Mouse (Mus musculus): ENCODE results near the gene Vps53. TPM values are rescaled to one million over a fixed set of nuclear protein-coding genes. Genes with fewer than 3 reads are reported as not detected.

The Vps53 gene
- total RNA-seq, 2 experiments from 2014 or later, result 6.0 to 28.1 TPM

GRCm38 (mm10) chr11:76125386-76125785 is 54.1 kb downstream of the Vps53 start:
- ATAC-seq (replicated peaks; ENCODE audit: low FRiP score, poor library complexity, severe bottlenecking), result no peak

GRCm38 (mm10) chr11:76123517-76123916 is 55.9 kb downstream of the Vps53 start:
- ATAC-seq (replicated peaks; ENCODE audit: low FRiP score, poor library complexity, severe bottlenecking), result no peak

GRCm38 (mm10) chr11:76122571-76122970 is 56.9 kb downstream of the Vps53 start:
- ATAC-seq (replicated peaks; ENCODE audit: low FRiP score, poor library complexity, severe bottlenecking), result no peak

- ATAC-seq (replicated peaks; ENCODE audit: low FRiP score, poor library complexity, severe bottlenecking), result no peak
Measured at GRCm38 (mm10) chr11:76121086-76121485, 58.4 kb downstream of the Vps53 start.

- ATAC-seq (replicated peaks; ENCODE audit: low FRiP score, poor library complexity, severe bottlenecking), result no peak
Measured at GRCm38 (mm10) chr11:76120407-76120901, 59.0 kb downstream of the Vps53 start.

- ATAC-seq (replicated peaks; ENCODE audit: low FRiP score, poor library complexity, severe bottlenecking), result no peak
Measured at GRCm38 (mm10) chr11:76110416-76110815, 69.0 kb downstream of the Vps53 start.

GRCm38 (mm10) chr11:76106551-76107496 is 72.6 kb downstream of the Vps53 start:
- no peak for ATAC-seq (replicated peaks; ENCODE audit: low FRiP score, poor library complexity, severe bottlenecking)

GRCm38 (mm10) chr11:76101154-76101553 is 78.3 kb downstream of the Vps53 start:
- no peak for ATAC-seq (replicated peaks; ENCODE audit: low FRiP score, poor library complexity, severe bottlenecking)

- no peak for ATAC-seq (replicated peaks; ENCODE audit: low FRiP score, poor library complexity, severe bottlenecking)
Measured at GRCm38 (mm10) chr11:76099193-76099975, 80.1 kb downstream of the Vps53 start.

GRCm38 (mm10) chr11:76093610-76094009 is 85.8 kb downstream of the Vps53 start:
- no peak for ATAC-seq (replicated peaks; ENCODE audit: low FRiP score, poor library complexity, severe bottlenecking)

GRCm38 (mm10) chr11:76089776-76090175 is 89.7 kb downstream of the Vps53 start:
- no peak for ATAC-seq (replicated peaks; ENCODE audit: low FRiP score, poor library complexity, severe bottlenecking)

- no peak for ATAC-seq (replicated peaks; ENCODE audit: low FRiP score, poor library complexity, severe bottlenecking)
Measured at GRCm38 (mm10) chr11:76088506-76088905, 90.9 kb downstream of the Vps53 start.

- peak; percentile 61; the same call in 1 of the 2 replicates for ATAC-seq (replicated peaks; ENCODE audit: low FRiP score, poor library complexity, severe bottlenecking)
Measured at GRCm38 (mm10) chr11:76085898-76086591, 93.4 kb downstream of the Vps53 start.

- ATAC-seq (replicated peaks; ENCODE audit: low FRiP score, poor library complexity, severe bottlenecking), result no peak
Measured at GRCm38 (mm10) chr11:76084943-76085342, 94.5 kb downstream of the Vps53 start.

- ATAC-seq (replicated peaks; ENCODE audit: low FRiP score, poor library complexity, severe bottlenecking), result no peak
Measured at GRCm38 (mm10) chr11:76083941-76084367, 95.5 kb downstream of the Vps53 start.

GRCm38 (mm10) chr11:76081048-76081640 is 98.3 kb downstream of the Vps53 start:
- ATAC-seq (replicated peaks; ENCODE audit: low FRiP score, poor library complexity, severe bottlenecking), result no peak

GRCm38 (mm10) chr11:76080293-76080692 is 99.2 kb downstream of the Vps53 start:
- ATAC-seq (replicated peaks; ENCODE audit: low FRiP score, poor library complexity, severe bottlenecking), result no peak

- no peak for ATAC-seq (replicated peaks; ENCODE audit: low FRiP score, poor library complexity, severe bottlenecking)
Measured at GRCm38 (mm10) chr11:76077341-76077740, 102.1 kb downstream of the Vps53 start.

- no peak for ATAC-seq (replicated peaks; ENCODE audit: low FRiP score, poor library complexity, severe bottlenecking)
Measured at GRCm38 (mm10) chr11:76074296-76075093, 105.0 kb downstream of the Vps53 start.
